Mouse (Mus musculus): ENCODE data around the gene Hhip. TPM values are rescaled to one million over a fixed set of nuclear protein-coding genes. Genes with fewer than 3 reads are reported as not detected.
"Not testable (repeated sequence)": the region's sequence is repeated elsewhere in the genome, so short reads cannot be mapped to it uniquely, and the experiment has no call there.

The Hhip gene
- polyA plus RNA-seq, 1 experiment from 2014 or later: 18.3 TPM

- no peaks in the 10 kb centered on the region for H3K27me3 ChIP-seq
- in situ Hi-C loops (cut with MboI; ENCODE audit: low pct_unique_long_range_greater_than_20kb): no loop called here
- ChIA-PET POLR2A (no interaction called here), CTCF (interaction anchor here (1.0 to 2.7 kb wide), 7 partner anchors 10 to 67 kb away, joined by 3 to 11 read pairs (median 5); partner anchors contain the start of gene Hhip)
- DNase-seq (ENCODE audit: low read depth, low spot score) (no peak), ATAC-seq (peak; percentile 57)
- no peak for TF ChIP-seq CTCF (IDR thresholded peaks at IDR 0.05)
Measured at GRCm38 (mm10) chr8:79995075-79995474, 62.7 kb downstream of the Hhip start.

DNA sequence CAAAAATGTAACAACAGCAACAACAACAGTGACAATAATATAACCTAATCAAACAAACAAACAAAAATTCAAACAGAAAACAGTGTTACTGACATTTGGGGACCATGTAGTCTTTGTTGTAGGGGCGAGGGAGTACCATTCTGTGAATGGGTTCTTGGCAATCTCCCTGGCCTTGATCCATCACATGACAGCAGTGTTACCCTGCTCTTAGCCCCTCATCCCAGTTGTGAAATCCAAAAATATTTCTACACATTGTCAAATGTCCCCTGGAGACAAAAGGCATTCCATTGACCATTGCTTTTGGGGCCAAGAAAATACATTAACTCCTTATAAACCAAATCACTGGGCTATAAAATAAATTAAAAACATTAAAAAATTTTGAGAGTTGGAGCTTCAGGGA is 64.3 kb downstream of the Hhip start:
- no peak for DNase-seq (ENCODE audit: low read depth, low spot score)
- no peak for TF ChIP-seq CTCF (IDR thresholded peaks at IDR 0.05)
- ATAC-seq: no peak
- ChIA-PET CTCF (interaction anchor here (2.7 kb wide), 1 partner anchor 11 kb away, joined by 11 read pairs; no protein-coding TSS in a partner anchor), POLR2A (no interaction called here)
- in situ Hi-C loops (cut with MboI; ENCODE audit: low pct_unique_long_range_greater_than_20kb): no loop called here
- H3K27me3 ChIP-seq: no peaks in the 10 kb centered on the region

- ATAC-seq (no peak), DNase-seq (ENCODE audit: low read depth, low spot score) (no peak)
- no peak for TF ChIP-seq CTCF (IDR thresholded peaks at IDR 0.05)
- ChIA-PET POLR2A (no interaction called here), CTCF (no interaction called here)
- no peaks in the 10 kb centered on the region for H3K27me3 ChIP-seq
- in situ Hi-C loops (cut with MboI; ENCODE audit: low pct_unique_long_range_greater_than_20kb): no loop called here
Measured at GRCm38 (mm10) chr8:79992121-79992848, 65.5 kb downstream of the Hhip start.

DNA sequence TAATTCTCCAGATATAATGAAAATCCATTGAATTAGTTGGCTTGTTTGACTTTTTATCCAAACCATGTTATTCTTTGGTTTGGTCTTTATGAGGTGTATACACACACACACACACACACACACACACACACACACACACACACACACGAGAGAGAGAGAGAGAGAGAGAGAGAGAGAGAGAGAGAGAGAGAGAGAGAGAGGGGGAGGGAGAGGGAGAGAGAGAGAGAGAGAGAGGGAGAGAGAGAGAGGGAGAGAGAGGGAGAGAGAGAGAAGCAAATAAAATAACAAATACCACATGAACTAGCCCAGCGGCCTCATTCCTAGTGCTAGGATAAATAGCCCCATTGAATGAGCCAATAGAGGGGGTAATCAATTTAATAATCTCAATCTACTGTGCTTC is 66.4 kb downstream of the Hhip start:
- POLR2A ChIA-PET; CTCF ChIA-PET; in situ Hi-C loops (cut with MboI; ENCODE audit: low pct_unique_long_range_greater_than_20kb); DNase-seq (ENCODE audit: low read depth, low spot score); H3K27me3 ChIP-seq: not testable (repeated sequence)
- peak; percentile 94 for ATAC-seq

- no peak for TF ChIP-seq CTCF (IDR thresholded peaks at IDR 0.05)
- ChIA-PET CTCF (interaction anchor here (1.8 kb wide), 1 partner anchor 11 kb away, joined by 5 read pairs; no protein-coding TSS in a partner anchor), POLR2A (no interaction called here)
- in situ Hi-C loops (cut with MboI; ENCODE audit: low pct_unique_long_range_greater_than_20kb): no loop called here
- DNase-seq (ENCODE audit: low read depth, low spot score) (no peak), ATAC-seq (no peak)
- no peaks in the 10 kb centered on the region for H3K27me3 ChIP-seq
Measured at GRCm38 (mm10) chr8:79984946-79985345, 72.9 kb downstream of the Hhip start.

GRCm38 (mm10) chr8:79982144-79982543 is 75.7 kb downstream of the Hhip start:
- no peak for TF ChIP-seq CTCF (IDR thresholded peaks at IDR 0.05)
- ChIA-PET POLR2A (no interaction called here), CTCF (interaction anchor here (1.3 to 2.2 kb wide), 2 partner anchors 12 to 248 kb away, joined by 3 to 11 read pairs; no protein-coding TSS in a partner anchor)
- H3K27me3 ChIP-seq: no peaks in the 10 kb centered on the region
- in situ Hi-C loops (cut with MboI; ENCODE audit: low pct_unique_long_range_greater_than_20kb): no loop called here
- ATAC-seq (no peak), DNase-seq (ENCODE audit: low read depth, low spot score) (no peak)

DNA sequence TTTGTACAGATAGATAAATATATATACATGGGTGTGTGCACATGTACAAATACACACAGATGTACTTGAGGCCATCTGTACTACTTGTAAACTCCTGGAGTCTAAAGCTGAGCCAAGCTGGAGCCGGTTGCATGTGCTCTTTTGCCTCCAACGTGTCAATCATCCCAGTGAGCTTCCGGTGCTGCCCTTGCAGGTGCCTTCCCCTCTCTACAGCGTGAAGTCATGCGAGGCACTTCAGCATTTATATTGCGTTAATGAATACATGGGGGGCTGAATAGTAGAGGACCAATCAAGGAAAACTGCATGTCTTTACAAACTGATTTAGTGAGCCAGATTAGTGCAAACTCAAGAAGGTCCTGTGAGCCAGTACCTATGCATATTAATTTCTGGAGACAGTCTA is 91.6 kb downstream of the Hhip start:
- ATAC-seq (no peak), DNase-seq (ENCODE audit: low read depth, low spot score) (no peak)
- ChIA-PET POLR2A (no interaction called here), CTCF (no interaction called here)
- no peaks in the 10 kb centered on the region for H3K27me3 ChIP-seq
- TF ChIP-seq CTCF (IDR thresholded peaks at IDR 0.05): no peak
- in situ Hi-C loops (cut with MboI; ENCODE audit: low pct_unique_long_range_greater_than_20kb): loop anchor here (10.0 kb wide), 1 partner anchor 231 kb away; no protein-coding TSS in a partner anchor

DNA sequence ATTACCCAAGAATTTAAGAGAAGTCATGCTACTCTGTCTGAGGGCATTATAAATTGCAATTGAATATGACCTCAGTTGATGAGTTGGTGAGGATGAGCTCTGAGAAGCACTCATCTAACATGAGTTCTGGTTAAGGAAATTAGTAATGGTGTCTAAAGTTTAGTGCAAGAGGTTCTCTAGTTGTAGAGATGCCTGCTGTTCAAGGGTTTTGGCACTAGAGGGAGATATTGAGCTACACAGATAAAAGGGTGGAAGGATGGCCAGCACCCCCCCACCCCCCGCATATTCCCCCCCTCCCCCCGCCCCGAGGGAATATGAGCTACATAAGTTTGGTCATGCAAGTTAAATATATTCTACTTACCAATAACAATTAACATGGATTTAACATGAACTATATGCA is 104.9 kb downstream of the Hhip start:
- peak; percentile 33 for TF ChIP-seq CTCF (IDR thresholded peaks at IDR 0.05)
- ChIA-PET CTCF (no interaction called here), POLR2A (interaction anchor here (0.5 kb wide), 1 partner anchor 80 kb away, joined by 5 read pairs; no protein-coding TSS in a partner anchor)
- H3K27me3 ChIP-seq: peaks cover 6% of the 10 kb centered on the region
- DNase-seq (ENCODE audit: low read depth, low spot score): no peak
- in situ Hi-C loops (cut with MboI; ENCODE audit: low pct_unique_long_range_greater_than_20kb): loop anchor here (5.0 kb wide), 1 partner anchor 534 kb away; no protein-coding TSS in a partner anchor
- ATAC-seq: no peak

DNA sequence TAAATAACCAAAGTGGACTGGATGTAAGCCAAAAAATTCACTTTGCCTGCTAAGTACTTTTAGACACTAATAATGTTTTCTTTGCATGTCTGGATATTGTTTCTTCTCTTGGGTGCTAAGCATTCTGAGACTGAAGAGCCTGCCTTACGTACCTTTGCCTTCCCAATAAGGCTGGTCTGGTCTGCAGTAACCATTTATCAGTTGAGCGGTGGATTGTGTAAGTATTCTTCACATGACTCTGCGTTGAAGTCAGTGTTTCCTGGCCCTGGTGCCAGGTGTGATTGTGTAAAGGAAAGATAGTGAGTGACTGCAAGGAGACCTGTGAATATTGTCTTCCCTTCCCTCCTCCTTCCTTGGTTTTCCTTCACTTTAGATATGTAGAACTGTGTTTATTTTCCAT is 107.4 kb downstream of the Hhip start:
- POLR2A ChIA-PET: no interaction called here
- peaks cover 6% of the 10 kb centered on the region for H3K27me3 ChIP-seq
- in situ Hi-C loops (cut with MboI; ENCODE audit: low pct_unique_long_range_greater_than_20kb): loop anchor here (5.0 kb wide), 1 partner anchor 537 kb away; no protein-coding TSS in a partner anchor
- ATAC-seq: no peak
- CTCF ChIA-PET: no interaction called here
- DNase-seq (ENCODE audit: low read depth, low spot score): no peak
- TF ChIP-seq CTCF (IDR thresholded peaks at IDR 0.05): no peak

DNA sequence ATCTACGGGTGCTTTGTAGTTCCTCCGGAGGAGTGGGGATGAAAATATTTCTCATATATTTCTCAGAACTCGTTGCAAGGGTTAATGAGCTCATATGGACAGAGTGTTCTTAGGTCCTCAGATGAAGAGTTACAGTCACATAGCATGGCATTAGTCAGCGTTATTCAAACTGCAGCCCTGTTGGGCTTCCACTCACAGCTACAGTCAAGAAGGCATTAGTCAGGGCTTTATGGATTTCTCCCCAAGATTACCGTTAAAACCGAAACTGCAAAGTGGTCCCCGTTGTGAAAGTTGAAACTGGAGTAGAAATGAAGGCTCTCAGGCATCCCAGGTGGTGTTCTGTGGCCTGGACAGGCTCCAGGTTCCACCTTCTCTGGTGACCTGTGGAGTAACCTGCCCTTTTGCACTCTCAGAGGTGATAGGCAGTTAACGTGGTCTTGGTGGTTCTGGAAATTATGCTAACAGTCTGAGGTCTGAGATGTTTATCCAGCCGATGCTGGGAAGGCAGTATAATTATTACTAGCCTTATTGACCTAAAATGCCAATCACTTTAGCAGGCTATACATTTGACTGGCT is 112.2 kb downstream of the Hhip start:
- ChIA-PET CTCF (interaction anchor here (1.2 kb wide), 1 partner anchor 14 kb away, joined by 3 read pairs; no protein-coding TSS in a partner anchor), POLR2A (interaction anchor here (0.7 kb wide), 1 partner anchor 11 kb away, joined by 4 read pairs; no protein-coding TSS in a partner anchor)
- DNase-seq (ENCODE audit: low read depth, low spot score) (no peak), ATAC-seq (no peak)
- TF ChIP-seq CTCF (IDR thresholded peaks at IDR 0.05): no peak
- in situ Hi-C loops (cut with MboI; ENCODE audit: low pct_unique_long_range_greater_than_20kb): no loop called here
- H3K27me3 ChIP-seq: peaks cover 11% of the 10 kb centered on the region

- POLR2A ChIA-PET: no interaction called here
- DNase-seq (ENCODE audit: low read depth, low spot score) (no peak), ATAC-seq (no peak)
- no peak for TF ChIP-seq CTCF (IDR thresholded peaks at IDR 0.05)
- H3K27me3 ChIP-seq: peaks cover 15% of the 10 kb centered on the region
- in situ Hi-C loops (cut with MboI; ENCODE audit: low pct_unique_long_range_greater_than_20kb): no loop called here
- CTCF ChIA-PET: no interaction called here
Measured at GRCm38 (mm10) chr8:79941070-79941469, 116.7 kb downstream of the Hhip start.

All from Patski (cell line).